Comparison of ENCODE assay signal across 13 mouse cellular contexts in genomic region chr12:26613086-26613705, GRCm38 (mm10).
DNase-seq lines count a peak whose midpoint lies in the region; ATAC-seq and TF ChIP-seq lines count a peak whose summit lies in the region.
"Had no signal": no experiment of that assay in that cellular context is flagged by ENCODE, and none has a peak within 500 bp of the region (broad histone marks: within the 10 kb centered on the region; RNA-seq: fewer than 3 reads in every experiment).

No protein-coding gene starts in this region.

- 34% methylated on average over 11 of the region's 11 CpGs for WGBS in cerebellum, adult 2 months
- WGBS in heart, embryonic 16.5 days = 37% methylated on average over 11 of the region's 11 CpGs
- WGBS in forebrain, embryonic 14.5 days = 25% methylated on average over 11 of the region's 11 CpGs
- WGBS in limb, embryonic 11.5 days = 79% methylated on average over 11 of the region's 11 CpGs
- WGBS in kidney, embryonic 16.5 days = 86% methylated on average over 11 of the region's 11 CpGs

- no peak overlapping the region for H3K9ac ChIP-seq in heart, embryonic 16.5 days (ENCODE audit: low read length)
- no peak overlapping the region for H3K9ac ChIP-seq in forebrain, embryonic 14.5 days (ENCODE audit: low read length)
- no peak overlapping the region for H3K9ac ChIP-seq in limb, embryonic 11.5 days (ENCODE audit: low read length)
- no peak overlapping the region for H3K9ac ChIP-seq in kidney, embryonic 16.5 days (replicated peaks; ENCODE audit: low read length)

- peak overlapping the region; percentile 33; the same call in 1 of the 2 replicates for H3K4me2 ChIP-seq in heart, embryonic 16.5 days (ENCODE audit: low read depth, low read length)
- H3K4me2 ChIP-seq in forebrain, embryonic 14.5 days (ENCODE audit: low read length) = no peak overlapping the region
- no peak overlapping the region for H3K4me2 ChIP-seq in limb, embryonic 11.5 days (ENCODE audit: low read depth, severe bottlenecking)
- H3K4me2 ChIP-seq in kidney, embryonic 16.5 days (replicated peaks; ENCODE audit: low read depth, low read length) = no peak overlapping the region

- peak; percentile 77 for ATAC-seq in heart, embryonic 16.5 days (replicated peaks; ENCODE audit: extremely low read depth, insufficient read depth, low FRiP score)
- ATAC-seq in forebrain, embryonic 14.5 days = peak; percentile 54; the same call in 1 of the 2 replicates
- ATAC-seq in limb, embryonic 11.5 days (ENCODE audit: insufficient number of reproducible peaks, low FRiP score, low TSS enrichment, low read depth) = no peak
- no peak for ATAC-seq in kidney, embryonic 16.5 days (ENCODE audit: low FRiP score, low TSS enrichment)
- ATAC-seq: inflammation-experienced regulatory T-cells, adult 6 months had no signal

- TF ChIP-seq CTCF in cerebellum, adult 2 months (IDR thresholded peaks at IDR 0.05; ENCODE audit: borderline replicate concordance, insufficient read depth, low read depth, low read length) = no peak

- H3K4me3 ChIP-seq in cerebellum, adult 2 months (replicated peaks; ENCODE audit: insufficient read depth, low read depth, low read length) = no peak overlapping the region
- no peak overlapping the region for H3K4me3 ChIP-seq in heart, embryonic 16.5 days (ENCODE audit: low read length)
- H3K4me3 ChIP-seq in forebrain, embryonic 14.5 days (ENCODE audit: low read depth, low read length) = no peak overlapping the region
- H3K4me3 ChIP-seq in limb, embryonic 11.5 days (ENCODE audit: low read depth, low read length) = no peak overlapping the region
- H3K4me3 ChIP-seq in kidney, embryonic 16.5 days (ENCODE audit: low read length) = no peak overlapping the region
- H3K4me3 ChIP-seq: erythroblast, embryonic 14.5 days had no signal

- H3K27me3 ChIP-seq in cerebellum, adult 2 months (ENCODE audit: control insufficient read depth, insufficient read depth, low read length) = no peaks in the 10 kb centered on the region
- no peaks in the 10 kb centered on the region for H3K27me3 ChIP-seq in heart, embryonic 16.5 days (ENCODE audit: control insufficient read depth, insufficient read depth, low read length)
- no peaks in the 10 kb centered on the region for H3K27me3 ChIP-seq in forebrain, embryonic 14.5 days (replicated peaks; ENCODE audit: control insufficient read depth, insufficient read depth, low read length)
- H3K27me3 ChIP-seq in limb, embryonic 11.5 days (ENCODE audit: control insufficient read depth, insufficient read depth, low read length) = no peaks in the 10 kb centered on the region
- H3K27me3 ChIP-seq in kidney, embryonic 16.5 days (ENCODE audit: insufficient read depth, low read length) = no peaks in the 10 kb centered on the region

- H3K27ac ChIP-seq in cerebellum, adult 2 months (ENCODE audit: insufficient read depth, low read length) = no peak overlapping the region
- H3K27ac ChIP-seq in heart, embryonic 16.5 days (ENCODE audit: low read length) = no peak overlapping the region
- no peak overlapping the region for H3K27ac ChIP-seq in forebrain, embryonic 14.5 days (ENCODE audit: low read depth, low read length)
- H3K27ac ChIP-seq in limb, embryonic 11.5 days (replicated peaks; ENCODE audit: low read depth, low read length) = no peak overlapping the region
- H3K27ac ChIP-seq in kidney, embryonic 16.5 days (ENCODE audit: low read length) = no peak overlapping the region
- H3K27ac ChIP-seq: kidney, postnatal 0 days had no signal

- TF ChIP-seq POLR2A in cerebellum, adult 2 months (IDR thresholded peaks at IDR 0.05; ENCODE audit: borderline replicate concordance, insufficient read depth, low read length) = no peak

- DNase-seq in cerebellum, postnatal 14 days = peak; percentile 24 to 43
- no peak for DNase-seq in cerebellum, adult 2 months
- DNase-seq in heart, postnatal 25 days (ENCODE audit: low spot score) = no peak
- peak; percentile 51 for DNase-seq in forebrain, embryonic 14.5 days (ENCODE audit: low spot score)
- peak; percentile 34 for DNase-seq in limb, embryonic 11.5 days (ENCODE audit: low spot score)
- no peak for DNase-seq in layer of hippocampus, adult 9-10 months (ENCODE audit: low spot score)
- DNase-seq: adrenal gland, adult 2 months; lung, adult 2 months had no signal

- no peaks in the 10 kb centered on the region for H3K4me1 ChIP-seq in cerebellum, adult 2 months (ENCODE audit: control insufficient read depth, insufficient read depth, low read length)
- H3K4me1 ChIP-seq in heart, embryonic 16.5 days (ENCODE audit: control insufficient read depth, insufficient read depth, low read length) = peaks cover 3% of the 10 kb centered on the region; the same call in 1 of the 2 replicates
- 0 out of 2 replicates have a peak, but pooled peaks cover 4% of the 10 kb centered on the region for H3K4me1 ChIP-seq in forebrain, embryonic 14.5 days (ENCODE audit: control insufficient read depth, insufficient read depth, low read length)
- H3K4me1 ChIP-seq in limb, embryonic 11.5 days (ENCODE audit: control insufficient read depth, insufficient read depth, low read length) = peaks cover 19% of the 10 kb centered on the region
- no peaks in the 10 kb centered on the region for H3K4me1 ChIP-seq in kidney, embryonic 16.5 days (ENCODE audit: insufficient read depth, low read length)

- H3K36me3 ChIP-seq in heart, embryonic 16.5 days (ENCODE audit: control insufficient read depth, insufficient read depth) = no peaks in the 10 kb centered on the region
- no peaks in the 10 kb centered on the region for H3K36me3 ChIP-seq in forebrain, embryonic 14.5 days (ENCODE audit: control insufficient read depth, insufficient read depth, low read length)
- no peaks in the 10 kb centered on the region for H3K36me3 ChIP-seq in limb, embryonic 11.5 days (ENCODE audit: control insufficient read depth, insufficient read depth, low read length)
- no peaks in the 10 kb centered on the region for H3K36me3 ChIP-seq in kidney, embryonic 16.5 days (ENCODE audit: insufficient read depth, low read length)

- H3K9me3 ChIP-seq in heart, embryonic 16.5 days (replicated peaks; ENCODE audit: control insufficient read depth, low read length) = no peaks in the 10 kb centered on the region
- no peaks in the 10 kb centered on the region for H3K9me3 ChIP-seq in forebrain, embryonic 14.5 days (replicated peaks; ENCODE audit: control insufficient read depth, low read length)
- no peaks in the 10 kb centered on the region for H3K9me3 ChIP-seq in limb, embryonic 11.5 days (ENCODE audit: control insufficient read depth, low read length)
- H3K9me3 ChIP-seq in kidney, embryonic 16.5 days (ENCODE audit: low read length) = no peaks in the 10 kb centered on the region

- intact Hi-C loops in heart, postnatal 25 days (cut with DNase I) = no loop called here

Comparison
In these comparisons a context has a peak if more than half of its experiments do, and no peak if none do; other contexts are left out.
1. DNase-seq: peak in cerebellum, postnatal 14 days (2 of 2), forebrain, embryonic 14.5 days (single experiment) and limb, embryonic 11.5 days (single experiment); none in cerebellum, adult 2 months (0 of 2), heart, postnatal 25 days (single experiment) and layer of hippocampus, adult 9-10 months (single experiment).
2. ATAC-seq: peak in heart, embryonic 16.5 days (single experiment) and forebrain, embryonic 14.5 days (single experiment); none in limb, embryonic 11.5 days (single experiment) and kidney, embryonic 16.5 days (single experiment).